Comparison of ENCODE assay signal across 26 mouse cellular contexts in genomic region chr1:149912984-149913383, GRCm38 (mm10). TPM values are rescaled to one million over a fixed set of nuclear protein-coding genes. Genes with fewer than 3 reads are reported as not detected.
A peak's percentile ranks its signal among the peaks of the same experiment; 100 is the strongest.
DNase-seq lines count a peak whose midpoint lies in the region; ATAC-seq and TF ChIP-seq lines count a peak whose summit lies in the region.
"Had no signal": no experiment of that assay in that cellular context is flagged by ENCODE, and none has a peak within 500 bp of the region (broad histone marks: within the 10 kb centered on the region; RNA-seq: fewer than 3 reads in every experiment).

No protein-coding gene starts in this region.

- no peak overlapping the region for H3K9ac ChIP-seq in kidney, embryonic 15.5 days
- no peak overlapping the region for H3K9ac ChIP-seq in lung, postnatal 0 days (replicated peaks; ENCODE audit: low read depth)
- H3K9ac ChIP-seq: forebrain, postnatal 0 days; heart, embryonic 12.5 days; heart, embryonic 15.5 days; hindbrain, embryonic 14.5 days had no signal

- no peak for TF ChIP-seq CTCF in lung, postnatal 0 days (IDR thresholded peaks at IDR 0.05)

- no peaks in the 10 kb centered on the region for H3K27me3 ChIP-seq in kidney, embryonic 15.5 days
- no peaks in the 10 kb centered on the region for H3K27me3 ChIP-seq in lung, postnatal 0 days (replicated peaks; ENCODE audit: insufficient read depth, low read length)
- H3K27me3 ChIP-seq: heart, embryonic 12.5 days; heart, embryonic 15.5 days had no signal

- no peaks in the 10 kb centered on the region for H3K9me3 ChIP-seq in kidney, embryonic 15.5 days (replicated peaks)
- H3K9me3 ChIP-seq in lung, postnatal 0 days (ENCODE audit: low read length), result no peaks in the 10 kb centered on the region
- H3K9me3 ChIP-seq: heart, embryonic 12.5 days; heart, embryonic 15.5 days; hindbrain, embryonic 10.5 days had no signal

- no peak for DNase-seq in kidney, postnatal 25 days
- peak; percentile 11 for DNase-seq in lung, postnatal 0 days (ENCODE audit: low spot score)
- DNase-seq in lung, postnatal 36 days, result no peak
- DNase-seq in R1 (ENCODE audit: low read depth, low spot score), result peak; percentile 10
- DNase-seq in adrenal gland, adult (ENCODE audit: inconsistent age in 2 of 2, low spot score in 1 of 2), result no peak
- no peak for DNase-seq in right cerebral cortex, postnatal 4 days
- DNase-seq: adrenal gland, postnatal 10 days; adrenal gland, postnatal 36 days; cerebellum, adult 18-20 months; cerebellum, adult 9-10 months; cerebellum, postnatal 14 days; forebrain, postnatal 0 days; gastrocnemius, postnatal 25 days; heart, adult 18-20 months; heart, postnatal 10 days; heart, postnatal 36 days had no signal

- H3K36me3 ChIP-seq in kidney, embryonic 15.5 days, result no peaks in the 10 kb centered on the region
- H3K36me3 ChIP-seq in lung, postnatal 0 days (ENCODE audit: insufficient read depth, low read length), result no peaks in the 10 kb centered on the region
- H3K36me3 ChIP-seq: heart, embryonic 12.5 days; heart, embryonic 15.5 days; hindbrain, embryonic 10.5 days had no signal

- ATAC-seq in kidney, embryonic 15.5 days (replicated peaks; ENCODE audit: low FRiP score), result peak; percentile 71; the same call in 1 of the 2 replicates
- ATAC-seq in lung, postnatal 0 days, result no peak
- ATAC-seq: activated CD4-positive, CD25-positive, alpha-beta regulatory T cell, adult 4 months; CD4-positive, CD25-positive, alpha-beta regulatory T cell, adult 4 months; forebrain, embryonic 14.5 days; forebrain, postnatal 0 days; hindbrain, postnatal 0 days; inflammation-experienced regulatory T-cells, adult 6 months had no signal

- no peak overlapping the region for H3K4me2 ChIP-seq in kidney, embryonic 15.5 days
- H3K4me2 ChIP-seq in lung, postnatal 0 days (replicated peaks; ENCODE audit: low read depth, low read length), result no peak overlapping the region
- H3K4me2 ChIP-seq: heart, embryonic 12.5 days; heart, embryonic 15.5 days; hindbrain, embryonic 14.5 days had no signal

- 27% methylated on average over 4 of the region's 4 CpGs for WGBS in kidney, embryonic 15.5 days
- WGBS in lung, postnatal 0 days, result 20% methylated on average over 4 of the region's 4 CpGs

- no peak overlapping the region for H3K4me3 ChIP-seq in kidney, embryonic 15.5 days (replicated peaks)
- H3K4me3 ChIP-seq in lung, postnatal 0 days (ENCODE audit: low read depth, low read length), result no peak overlapping the region
- H3K4me3 ChIP-seq: heart, embryonic 12.5 days; heart, embryonic 15.5 days; hindbrain, embryonic 10.5 days had no signal

- H3K27ac ChIP-seq in kidney, embryonic 15.5 days, result 0 out of 2 replicates have a peak overlapping the region, but pooled peaks have one; percentile 45
- no peak overlapping the region for H3K27ac ChIP-seq in lung, postnatal 0 days (ENCODE audit: low read length)
- H3K27ac ChIP-seq: heart, embryonic 15.5 days; hindbrain, embryonic 10.5 days; hindbrain, embryonic 14.5 days; hindbrain, postnatal 0 days had no signal

- no peaks in the 10 kb centered on the region for H3K4me1 ChIP-seq in kidney, embryonic 15.5 days
- H3K4me1 ChIP-seq in lung, postnatal 0 days (ENCODE audit: insufficient read depth, low read depth, low read length), result no peaks in the 10 kb centered on the region
- H3K4me1 ChIP-seq: heart, embryonic 12.5 days; heart, embryonic 15.5 days; hindbrain, embryonic 10.5 days had no signal

- no peak for TF ChIP-seq EP300 in lung, postnatal 0 days (IDR thresholded peaks at IDR 0.05)

RNA-seq across cellular contexts. Expression of gene Pla2g4a, which starts 48.1 kb away (rescaled TPM):
- 38.9 and 42.0 TPM in 2 replicates for polyA plus RNA-seq in kidney, embryonic 15.5 days (2015; fragmentation: Nextera tagmentation; extraction: Ambion mirVana)
- 12.9 and 13.5 TPM in 2 replicates for polyA plus RNA-seq in lung, postnatal 0 days (2015; fragmentation: Nextera tagmentation; extraction: Ambion mirVana)
- polyA plus RNA-seq: CD4-positive, CD25-positive, alpha-beta regulatory T cell, adult 4 months had no signal

Comparison
In these comparisons a context has a peak if more than half of its experiments do, and no peak if none do; other contexts are left out.
1. DNase-seq: peak in lung, postnatal 0 days (single experiment) and R1 (single experiment); none in kidney, postnatal 25 days (0 of 2), lung, postnatal 36 days (single experiment), adrenal gland, adult (0 of 2) and right cerebral cortex, postnatal 4 days (single experiment).